Mouse (Mus musculus) liver, embryonic 14 days (tissue): ENCODE results near the gene Cpox. TPM values are rescaled to one million over a fixed set of nuclear protein-coding genes. Genes with fewer than 3 reads are reported as not detected.

Experiments used
- polyA plus RNA-seq: library from polyadenylated mRNA; depleted of rRNA; stranded (reverse); fragments of >200 nt; gene quantifications from 2 replicates; pipeline ENCODE4 v1.2.3, GENCODE M21; 2012; rRNA removed

Cpox gene
- 263 and 298 TPM in 2 replicates for polyA plus RNA-seq

DNA sequence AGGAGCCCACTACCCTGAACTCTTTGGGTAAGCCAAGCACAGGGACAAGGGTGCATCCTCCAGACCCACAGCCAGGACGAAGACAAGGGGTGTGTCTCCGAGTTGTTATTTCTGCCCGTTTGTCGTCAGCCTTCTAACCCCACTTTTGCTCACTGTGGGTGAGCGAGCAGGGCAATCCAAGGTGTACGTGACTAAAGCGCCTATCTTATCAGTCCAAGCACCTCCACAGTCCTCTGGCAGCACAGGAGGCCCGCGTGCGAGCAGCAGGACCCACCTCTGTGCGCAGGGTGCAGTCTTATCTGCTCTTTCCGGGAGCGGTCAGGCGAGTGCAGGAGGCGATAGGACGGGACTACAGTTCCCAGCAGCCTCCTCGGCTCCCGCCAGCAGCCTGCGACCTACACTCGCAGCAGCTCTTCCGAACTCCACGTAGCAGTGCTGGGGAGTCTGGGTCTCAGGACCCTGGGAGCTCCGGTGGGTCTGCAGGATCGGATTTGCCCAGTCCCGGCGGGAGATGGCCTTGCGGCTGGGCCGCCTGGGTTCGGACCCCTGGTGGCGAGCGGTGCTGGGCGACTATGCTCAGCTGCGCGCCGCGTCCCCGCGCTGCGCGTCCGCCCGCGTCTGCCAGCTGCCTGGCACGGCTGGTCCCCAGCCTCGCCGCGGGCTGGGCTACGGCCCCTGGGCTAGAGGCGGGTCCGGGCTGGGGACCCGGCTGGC, at the start of gene Cpox:
Cpox (plus strand) TSS at position 376 of the 714 bp plus-strand sequence.

DNA sequence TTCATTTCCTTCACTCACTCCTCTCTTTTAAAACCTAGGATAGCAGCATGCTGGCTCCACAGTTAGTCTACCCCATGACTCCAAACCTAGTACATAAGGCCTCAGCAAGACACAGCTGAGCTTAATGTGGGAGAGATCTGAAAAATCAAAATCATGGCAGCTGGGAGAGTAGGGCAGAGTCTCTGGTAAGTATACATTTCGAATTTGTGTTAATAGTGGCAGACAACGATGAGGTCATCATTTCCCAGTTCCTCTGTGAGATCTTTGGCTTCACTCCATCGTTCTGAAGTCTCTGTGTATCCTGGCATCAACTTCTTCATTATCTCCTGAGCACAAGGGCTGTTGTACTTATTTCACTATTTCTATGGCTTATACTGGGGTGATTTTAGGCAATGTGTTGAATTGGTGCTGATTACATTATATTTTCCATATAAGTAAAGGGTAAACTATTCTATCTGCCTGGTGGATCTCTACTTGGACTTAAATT, 31.4 kb upstream of the Cpox start, which contains the start of gene E330017A01Rik:
E330017A01Rik (minus strand) TSS at position 51 of the 487 bp plus-strand sequence.

DNA sequence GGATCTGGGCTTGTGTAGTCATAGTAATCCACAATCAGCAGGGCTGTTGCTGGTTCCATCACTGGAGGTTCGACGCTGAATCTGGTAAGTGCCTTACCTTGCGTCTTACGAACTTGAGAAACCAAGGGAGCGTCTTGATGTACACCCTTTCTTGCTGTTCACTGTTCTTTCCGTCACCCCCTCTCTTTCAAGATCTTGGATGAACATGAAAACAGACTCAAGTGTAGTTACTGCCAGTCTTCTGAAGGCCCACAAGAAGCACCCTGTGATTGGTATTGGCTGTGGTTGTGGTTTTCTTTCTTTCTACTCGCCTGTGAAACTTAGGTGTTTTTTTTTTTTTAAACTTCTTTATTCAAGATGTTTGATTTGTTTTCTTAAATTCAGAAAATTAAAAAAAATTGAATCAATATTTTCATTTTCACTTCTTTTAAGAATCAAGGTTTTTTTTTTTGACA, 48.6 kb downstream of the Cpox start, which contains the start of gene Gpr15:
Gpr15 (minus strand) TSS at position 405 of the 455 bp plus-strand sequence.

DNA sequence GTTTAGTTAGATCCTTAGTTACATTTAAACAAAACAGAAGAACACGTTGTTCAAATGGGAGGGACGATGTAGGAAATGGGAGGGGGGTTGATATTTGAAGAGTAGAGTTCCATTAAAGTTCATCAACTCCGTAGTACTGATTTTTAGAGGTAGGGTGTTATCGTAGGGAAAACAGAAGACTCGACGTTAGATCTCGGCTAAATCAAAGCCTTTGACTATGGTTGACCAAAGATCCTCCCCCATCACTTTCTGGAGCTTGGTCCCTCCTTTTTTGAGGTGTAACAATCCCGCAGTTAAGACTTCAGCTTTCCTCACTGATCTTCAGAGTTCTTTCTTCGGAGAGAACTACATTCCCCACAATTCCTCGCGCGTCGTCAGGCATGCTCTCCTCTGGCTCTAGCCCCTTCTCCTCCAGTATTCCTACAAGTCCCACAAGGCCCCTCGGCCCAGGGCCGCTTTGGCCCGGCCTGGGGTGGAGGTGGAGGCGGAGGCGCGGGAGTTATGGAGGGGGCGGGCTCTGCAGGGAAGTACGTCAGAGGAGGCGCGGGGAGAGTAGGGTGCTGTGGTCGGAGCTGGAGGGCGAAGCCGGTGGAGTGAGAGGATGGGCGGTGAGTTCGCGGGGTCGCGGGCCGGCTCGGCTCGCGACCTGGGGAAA, 57.5 kb downstream of the Cpox start, which contains the start of gene Cldnd1:
Cldnd1 (plus strand) TSS at position 434 of the 655 bp plus-strand sequence.

DNA sequence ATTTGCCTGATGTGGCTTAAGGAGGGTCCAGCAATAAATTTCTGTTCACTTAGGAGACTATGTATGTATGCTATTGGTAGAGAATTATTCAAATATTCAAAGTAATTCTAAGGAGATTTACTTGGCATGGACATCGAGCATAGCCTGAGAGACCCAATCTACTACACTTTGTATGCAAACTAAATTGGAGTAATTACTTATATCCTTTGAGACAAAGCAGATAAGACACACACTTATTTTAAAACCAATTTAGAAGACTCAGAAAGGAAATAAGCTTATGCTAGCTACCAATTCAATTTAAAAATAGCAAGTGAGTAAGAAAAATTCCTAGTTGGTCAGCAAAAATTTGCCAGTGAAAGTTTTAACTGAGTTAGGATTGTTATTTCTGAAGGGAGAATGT, 93.0 kb downstream of the Cpox start, which contains the start of gene Olfr172:
Olfr172 (minus strand) TSS at position 101 of the 400 bp plus-strand sequence.

Other genes starting within 250 kb of the Cpox start
- 9.8 and 10.5 TPM in 2 replicates for gene St3gal6, start 146.0 kb upstream of the Cpox start, polyA plus RNA-seq
- not detected in 2 replicates for gene Gm813, start 53.3 kb upstream of the Cpox start, polyA plus RNA-seq
- not detected in 2 replicates for gene E330017A01Rik, start 31.6 kb upstream of the Cpox start, polyA plus RNA-seq
- 0.06 and 0.07 TPM in 2 replicates for gene Gpr15, start 48.8 kb downstream of the Cpox start, polyA plus RNA-seq
- gene Cldnd1, start 57.6 kb downstream of the Cpox start, polyA plus RNA-seq = 15.4 and 17.2 TPM in 2 replicates
- not detected in 2 replicates for gene Olfr172, start 92.9 kb downstream of the Cpox start, polyA plus RNA-seq
- gene Olfr173, start 130.0 kb downstream of the Cpox start, polyA plus RNA-seq = not detected in 2 replicates
- gene Olfr175-ps1, start 156.5 kb downstream of the Cpox start, polyA plus RNA-seq = not detected in 2 replicates
- gene Olfr177, start 204.5 kb downstream of the Cpox start, polyA plus RNA-seq = not detected in 2 replicates
- not detected in 2 replicates for gene Olfr178, start 221.8 kb downstream of the Cpox start, polyA plus RNA-seq